Mouse (Mus musculus) MEL (cell line): ENCODE results near the gene Mpig6b. TPM values are rescaled to one million over a fixed set of nuclear protein-coding genes. Genes with fewer than 3 reads are reported as not detected.

Experiments used
- DNase-seq: peaks from one replicate; pipeline ENCODE4 v3.0.0; 2011; ENCODE audit warnings: low read depth, low spot score
- H3K27ac ChIP-seq: 2 replicates; pipeline ENCODE4 v1.5.1; 2012; ENCODE audit warnings: low read depth, mild to moderate bottlenecking, control low read depth, low read length, moderate library complexity; ENCODE audit not compliant: control insufficient read depth
- H3K27me3 ChIP-seq, 2 experiments: fragments of 150-350 bp in 1 of 2; sonication (generic) in 1 of 2; 2 replicates each; pipeline ENCODE4 v1.6.1; 2012; ENCODE audit warnings: low read length in 2 of 2, mild to moderate bottlenecking in 2 of 2, improper control_type of control experiment in 1 of 2, moderate library complexity in 1 of 2; ENCODE audit not compliant: insufficient read depth in 2 of 2, control insufficient read depth in 1 of 2
- H3K36me3 ChIP-seq, 2 experiments: 2 replicates each; pipeline ENCODE4 v1.6.1; 2012 to 2014; ENCODE audit warnings: low read length in 2 of 2, improper control_type of control experiment in 1 of 2, inconsistent platforms in 1 of 2, mild to moderate bottlenecking in 1 of 2; ENCODE audit not compliant: insufficient read depth in 2 of 2, control insufficient read depth in 1 of 2
- H3K4me1 ChIP-seq, 2 experiments: fragments of 150-350 bp in 1 of 2; sonication (generic) in 1 of 2; 2 replicates each; pipeline ENCODE4 v1.6.1; 2012; ENCODE audit warnings: low read length in 2 of 2, improper control_type of control experiment in 1 of 2, mild to moderate bottlenecking in 1 of 2; ENCODE audit not compliant: insufficient read depth in 2 of 2, control insufficient read depth in 1 of 2
- H3K4me3 ChIP-seq, 2 experiments: fragments of 150-350 bp in 1 of 2; sonication (generic) in 1 of 2; 2 replicates each; pipeline ENCODE4 v1.5.1; 2012; ENCODE audit warnings: low read depth in 2 of 2, low read length in 2 of 2, mild to moderate bottlenecking in 2 of 2, moderate library complexity in 2 of 2, control low read depth in 1 of 2, improper control_type of control experiment in 1 of 2; ENCODE audit not compliant: control insufficient read depth in 1 of 2, insufficient read depth in 1 of 2
- H3K79me2 ChIP-seq: 2 replicates; pipeline ENCODE4 v1.6.1; 2012; ENCODE audit warnings: mild to moderate bottlenecking, low read length, moderate library complexity; ENCODE audit not compliant: control insufficient read depth, poor library complexity, insufficient read depth
- H3K9ac ChIP-seq: 2 replicates; pipeline ENCODE4 v1.6.1; 2012; ENCODE audit warnings: low read depth, mild to moderate bottlenecking, control low read depth, low read length, moderate library complexity; ENCODE audit not compliant: control insufficient read depth, poor library complexity, severe bottlenecking
- H3K9me3 ChIP-seq: fragments of 150-350 bp; sonication (generic); replicated peaks from 2 replicates; pipeline ENCODE4 v1.6.1; 2012; ENCODE audit warnings: mild to moderate bottlenecking, low read length, improper control_type of control experiment, moderate library complexity; ENCODE audit not compliant: insufficient read depth
- CHD1 ChIP-seq: IDR thresholded peaks from 2 replicates; pipeline ENCODE4 v1.6.1; 2012; ENCODE audit warnings: low read depth, mild to moderate bottlenecking, inconsistent platforms, low read length, improper control_type of control experiment
- CTCF ChIP-seq, 3 experiments: IDR thresholded peaks in 2 of 3; conservative IDR thresholded peaks in 1 of 3; 2 replicates each; pipeline ENCODE4 v1.5.1; 2011 to 2012; ENCODE audit warnings: low read length in 3 of 3, low read depth in 2 of 3, mild to moderate bottlenecking in 2 of 3, improper control_type of control experiment in 1 of 3, inconsistent platforms in 1 of 3, mixed read lengths in 1 of 3, moderate library complexity in 1 of 3; ENCODE audit not compliant: control insufficient read depth in 1 of 3, insufficient read depth in 1 of 3, poor library complexity in 1 of 3, severe bottlenecking in 1 of 3
- GATA1 ChIP-seq: IDR thresholded peaks from 2 replicates; pipeline ENCODE4 v1.6.1; 2011; ENCODE audit warnings: low read depth, low read length, improper control_type of control experiment
- JUND ChIP-seq: IDR thresholded peaks from 2 replicates; pipeline ENCODE4 v1.6.1; 2011; ENCODE audit warnings: low read depth, mild to moderate bottlenecking, improper control_type of control experiment, low read length
- KAT2A ChIP-seq: conservative IDR thresholded peaks from 2 replicates; pipeline ENCODE4 v1.6.1; 2012; ENCODE audit warnings: low read depth, low read length, improper control_type of control experiment, inconsistent platforms
- MAFK ChIP-seq: IDR thresholded peaks from 2 replicates; pipeline ENCODE4 v1.6.1; 2011; ENCODE audit warnings: low read depth, mild to moderate bottlenecking, low read length, improper control_type of control experiment, borderline replicate concordance
- MEF2A ChIP-seq: IDR thresholded peaks from 2 replicates; pipeline ENCODE4 v1.6.1; 2014; ENCODE audit warnings: low read depth, mild to moderate bottlenecking, inconsistent platforms, low read length, improper control_type of control experiment; ENCODE audit not compliant: poor library complexity, insufficient replicate concordance, severe bottlenecking; ENCODE audit errors: extremely low read depth
- MXI1 ChIP-seq: IDR thresholded peaks from 2 replicates; pipeline ENCODE4 v1.6.1; 2011; ENCODE audit warnings: mild to moderate bottlenecking, low read depth, low read length, improper control_type of control experiment
- MYB ChIP-seq: IDR thresholded peaks from 2 replicates; pipeline ENCODE4 v1.6.1; 2011; ENCODE audit warnings: mild to moderate bottlenecking, low read depth, low read length, improper control_type of control experiment
- NRF1 ChIP-seq: IDR thresholded peaks from 2 replicates; pipeline ENCODE4 v1.6.1; 2014; ENCODE audit warnings: low read depth, mild to moderate bottlenecking, inconsistent platforms, low read length, improper control_type of control experiment, moderate library complexity; ENCODE audit not compliant: poor library complexity, insufficient read depth, severe bottlenecking
- POLR2A ChIP-seq, 2 experiments: IDR thresholded peaks; 2 replicates each; pipeline ENCODE4 v1.6.1; 2011 to 2012; ENCODE audit warnings: low read length in 2 of 2, mild to moderate bottlenecking in 2 of 2, control low read depth in 1 of 2, improper control_type of control experiment in 1 of 2, low read depth in 1 of 2, moderate library complexity in 1 of 2; ENCODE audit not compliant: control insufficient read depth in 1 of 2, insufficient read depth in 1 of 2, poor library complexity in 1 of 2
- SMC3 ChIP-seq: IDR thresholded peaks from 2 replicates; pipeline ENCODE4 v1.6.1; 2011; ENCODE audit warnings: low read depth, low read length, improper control_type of control experiment
- TAL1 ChIP-seq: IDR thresholded peaks from 2 replicates; pipeline ENCODE4 v1.6.1; 2012; ENCODE audit warnings: mild to moderate bottlenecking, inconsistent platforms, low read length, moderate library complexity, mixed read lengths
- TBP ChIP-seq: IDR thresholded peaks from 2 replicates; pipeline ENCODE4 v1.8.0; 2011; ENCODE audit warnings: low read depth, low read length, improper control_type of control experiment
- USF2 ChIP-seq, 2 experiments: IDR thresholded peaks; 2 replicates each; pipeline ENCODE4 v1.6.1; 2011 to 2012; ENCODE audit warnings: improper control_type of control experiment in 2 of 2, low read length in 2 of 2, borderline replicate concordance in 1 of 2, inconsistent platforms in 1 of 2, low read depth in 1 of 2, mild to moderate bottlenecking in 1 of 2; ENCODE audit not compliant: insufficient read depth in 1 of 2
- ZC3H11A ChIP-seq: IDR thresholded peaks from 2 replicates; pipeline ENCODE4 v1.6.1; 2012; ENCODE audit warnings: low read depth, mild to moderate bottlenecking, inconsistent platforms, low read length, improper control_type of control experiment
- ZMIZ1 ChIP-seq: IDR thresholded peaks from 2 replicates; pipeline ENCODE4 v1.6.1; 2012; ENCODE audit warnings: low read depth, mild to moderate bottlenecking, inconsistent platforms, low read length, improper control_type of control experiment, moderate library complexity
- polyA plus RNA-seq, 2 experiments: library from polyadenylated mRNA; stranded (reverse) in 1 of 2; unstranded in 1 of 2; fragments of >175 nt in 1 of 2; fragments of >200 nt in 1 of 2; gene quantifications; 2 replicates each; pipeline versions ENCODE4 v1.2.1 to v1.2.4; 2012; ENCODE audit warnings: low replicate concordance in 2 of 2, low read depth in 1 of 2; ENCODE audit not compliant: insufficient read length in 2 of 2, insufficient read depth in 1 of 2, missing spikeins in 1 of 2
- total RNA-seq: library from RNA; depleted of rRNA; stranded (reverse); fragments of 300-350 nt; gene quantifications from 2 replicates; pipeline ENCODE4 v1.2.3, GENCODE M21; 2012

The Mpig6b gene
- total and polyA plus RNA-seq, 3 experiments = not detected

GRCm38 (mm10) chr17:35044904-35045806 is 20.8 kb downstream of the Mpig6b start (continued):
- TF ChIP-seq SMC3 (no peak), TBP (peak; percentile 59)

DNA sequence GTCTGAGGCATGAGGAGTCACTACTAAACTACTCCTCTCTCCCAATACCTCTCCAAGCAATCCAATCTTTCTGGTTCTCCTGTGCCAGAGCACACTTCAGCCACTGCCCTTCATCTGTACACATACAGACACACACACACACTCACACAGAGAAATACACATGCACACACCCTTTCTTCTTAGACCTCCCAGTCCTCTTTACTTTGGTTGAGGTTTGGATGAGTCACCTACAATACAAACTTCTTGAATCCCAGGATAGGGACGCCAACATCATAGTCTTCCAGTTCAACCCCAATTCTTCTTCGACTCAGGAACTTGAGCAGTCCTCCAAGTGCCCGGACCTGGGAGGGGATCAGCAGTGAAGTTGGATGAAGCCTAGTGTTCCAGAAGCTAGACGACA is 22.2 kb downstream of the Mpig6b start:
- Histone ChIP-seq H3K9me3 (no peaks in the 10 kb centered on the region), H3K9ac (no peak overlapping the region), H3K27ac (peak overlapping the region; percentile 15; the same call in 1 of the 2 replicates), H3K79me2 (peaks cover 2% of the 10 kb centered on the region; the same call in 1 of the 2 replicates), H3K4me1 (peaks cover 7 to 49% of the 10 kb centered on the region in 2 experiments), H3K36me3 (peaks cover 0 to 34% of the 10 kb centered on the region in 2 experiments; a peak in 2 of 4 replicates), H3K27me3 (no peaks in the 10 kb centered on the region), H3K4me3 (no peak overlapping the region)
- TF ChIP-seq TAL1 = no peak
- no peak for TF ChIP-seq GATA1
- no peak for TF ChIP-seq JUND
- no peak for TF ChIP-seq ZC3H11A
- no peak for TF ChIP-seq USF2 (IDR thresholded peaks at IDR 0.05; ENCODE audit: borderline replicate concordance in 1 of 2, insufficient read depth in 1 of 2, low read depth in 1 of 2, low read length in 2 of 2)
- no peak for TF ChIP-seq POLR2A (IDR thresholded peaks at IDR 0.05; ENCODE audit: control insufficient read depth in 1 of 2, insufficient read depth in 1 of 2, low read depth in 1 of 2, low read length in 2 of 2, poor library complexity in 1 of 2)
- no peak for TF ChIP-seq MEF2A
- no peak for TF ChIP-seq MAFK
- no peak for TF ChIP-seq CHD1
- TF ChIP-seq MXI1 = no peak
- no peak for TF ChIP-seq CTCF (IDR thresholded peaks at IDR 0.05 in 2 of 3, conservative IDR thresholded peaks at IDR 0.05 in 1 of 3; ENCODE audit: control insufficient read depth in 1 of 3, insufficient read depth in 1 of 3, low read depth in 2 of 3, low read length in 3 of 3, poor library complexity in 1 of 3, severe bottlenecking in 1 of 3)
- TF ChIP-seq NRF1 = no peak
- no peak for TF ChIP-seq KAT2A
- TF ChIP-seq MYB = no peak
- TF ChIP-seq ZMIZ1 = no peak
- no peak for DNase-seq
